Mouse (Mus musculus) ES-E14 (cell line): ENCODE data around the gene Cbx6.

ENCODE experiments used
- CHD2 ChIP-seq: IDR thresholded peaks from 2 replicates; pipeline ENCODE4 v1.6.1; 2014; ENCODE audit warnings: mild to moderate bottlenecking, low read depth, low read length, inconsistent platforms
- MAFK ChIP-seq: IDR thresholded peaks from 2 replicates; pipeline ENCODE4 v1.6.1; 2014; ENCODE audit warnings: mild to moderate bottlenecking, low read depth, low read length, inconsistent platforms; ENCODE audit not compliant: insufficient read depth
- ZC3H11A ChIP-seq: IDR thresholded peaks from 2 replicates; pipeline ENCODE4 v1.6.1; 2012; ENCODE audit warnings: low read depth, mild to moderate bottlenecking, inconsistent platforms, low read length, borderline replicate concordance

GRCm38 (mm10) chr15:79818325-79818724 lies 16.2 kb downstream of the Cbx6 start:
- TF ChIP-seq ZC3H11A (no peak), CHD2 (no peak), MAFK (no peak)
